Mouse (Mus musculus) cerebellum, adult 9-10 months (tissue): ENCODE measurements around the gene Dok3.

Experiments
- DNase-seq: peaks from one replicate; pipeline ENCODE4 v3.0.0; 2022

Gene Dok3

DNA sequence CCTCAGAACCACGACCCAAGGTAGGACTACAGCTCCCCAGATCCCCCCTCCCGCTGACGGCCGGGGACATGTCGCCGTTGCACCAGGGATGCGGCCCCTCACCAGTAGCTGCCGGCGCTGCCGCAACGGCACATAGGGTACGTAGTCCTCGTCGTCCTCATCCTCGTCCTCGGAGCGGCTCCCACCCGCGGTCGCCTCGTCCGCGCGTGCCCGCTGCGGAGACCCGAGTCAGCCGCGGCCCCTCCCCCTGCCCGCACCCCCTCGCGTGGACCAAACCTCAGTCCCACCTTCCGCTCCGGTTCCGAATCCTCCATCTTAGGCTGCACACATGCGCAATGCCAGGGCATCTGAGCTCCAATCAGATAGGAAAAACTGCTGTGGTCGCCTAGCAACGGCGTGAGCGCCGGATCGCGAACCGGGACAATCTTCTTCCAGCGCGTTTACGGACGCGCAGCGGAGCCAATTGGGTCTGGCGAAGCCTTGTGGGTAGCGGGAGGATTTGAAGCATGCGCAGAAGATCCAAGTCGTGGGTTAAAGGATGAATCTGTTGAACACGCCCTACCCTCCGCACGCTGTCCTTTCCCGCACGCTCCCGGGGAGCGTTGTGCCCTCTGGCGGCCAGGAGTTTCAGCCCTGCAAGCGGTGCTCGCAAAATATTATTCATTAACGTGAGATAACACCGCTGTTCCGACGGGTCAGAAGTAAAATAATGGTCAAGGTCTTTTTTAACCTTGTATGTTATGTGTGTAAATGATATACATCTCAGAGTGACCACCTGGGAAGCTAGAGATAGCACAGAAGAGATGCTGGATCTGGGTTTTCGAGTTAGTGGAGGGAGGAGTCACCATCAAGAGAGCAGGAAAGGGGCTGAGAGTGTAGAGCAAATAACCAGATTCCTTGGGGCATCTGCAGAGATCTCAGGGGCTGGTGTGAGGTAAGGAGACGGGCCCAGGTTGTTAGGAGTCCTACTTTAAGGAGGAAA lies 7.4 kb upstream of the Dok3 start, which contains the start of gene Ddx41:
Gene Ddx41 (minus strand): TSS at position 465 of the 982 bp plus-strand sequence.
- DNase-seq = peak; percentile 100

DNA sequence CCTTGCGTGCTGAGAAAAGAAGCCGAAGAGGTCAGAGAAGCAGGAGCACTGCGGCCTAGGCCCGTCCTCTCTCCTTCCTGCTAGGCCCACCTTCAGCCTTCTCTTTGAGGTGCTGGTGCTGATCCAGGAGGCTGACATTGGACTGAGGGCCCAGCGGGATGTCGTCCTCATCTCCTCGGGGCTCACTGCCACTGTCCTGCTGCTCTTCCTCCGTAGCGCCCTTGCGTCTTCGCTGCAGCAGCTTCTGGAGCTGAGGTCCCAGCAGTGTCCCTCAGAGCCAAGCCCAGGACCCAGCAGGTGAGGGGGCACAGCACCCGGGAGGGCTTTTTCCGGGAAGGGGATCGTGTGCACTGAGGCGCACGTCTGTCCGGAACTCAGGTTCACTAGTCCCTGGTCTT lies 6.7 kb upstream of the Dok3 start:
- peak; percentile 57 for DNase-seq

DNA sequence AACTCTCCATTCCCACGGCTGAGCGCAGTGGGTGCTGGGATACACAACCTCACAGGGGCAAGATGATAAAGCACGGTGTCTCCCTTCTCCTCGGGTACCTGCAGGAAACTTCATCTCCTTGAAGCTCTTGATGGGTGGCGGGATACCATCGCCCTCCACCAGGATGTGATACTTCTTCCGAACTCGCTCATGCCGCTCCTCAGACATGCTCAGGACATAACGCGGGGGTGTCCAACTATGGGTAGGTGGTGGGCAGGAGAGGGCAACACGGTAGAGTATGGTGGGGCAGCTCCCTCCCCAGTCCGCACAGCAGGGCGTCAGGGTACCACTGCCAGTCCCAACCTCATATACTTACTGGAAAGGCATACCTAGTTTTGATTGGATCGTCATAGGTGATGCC lies 6.1 kb upstream of the Dok3 start:
- DNase-seq = peak; percentile 61

DNA sequence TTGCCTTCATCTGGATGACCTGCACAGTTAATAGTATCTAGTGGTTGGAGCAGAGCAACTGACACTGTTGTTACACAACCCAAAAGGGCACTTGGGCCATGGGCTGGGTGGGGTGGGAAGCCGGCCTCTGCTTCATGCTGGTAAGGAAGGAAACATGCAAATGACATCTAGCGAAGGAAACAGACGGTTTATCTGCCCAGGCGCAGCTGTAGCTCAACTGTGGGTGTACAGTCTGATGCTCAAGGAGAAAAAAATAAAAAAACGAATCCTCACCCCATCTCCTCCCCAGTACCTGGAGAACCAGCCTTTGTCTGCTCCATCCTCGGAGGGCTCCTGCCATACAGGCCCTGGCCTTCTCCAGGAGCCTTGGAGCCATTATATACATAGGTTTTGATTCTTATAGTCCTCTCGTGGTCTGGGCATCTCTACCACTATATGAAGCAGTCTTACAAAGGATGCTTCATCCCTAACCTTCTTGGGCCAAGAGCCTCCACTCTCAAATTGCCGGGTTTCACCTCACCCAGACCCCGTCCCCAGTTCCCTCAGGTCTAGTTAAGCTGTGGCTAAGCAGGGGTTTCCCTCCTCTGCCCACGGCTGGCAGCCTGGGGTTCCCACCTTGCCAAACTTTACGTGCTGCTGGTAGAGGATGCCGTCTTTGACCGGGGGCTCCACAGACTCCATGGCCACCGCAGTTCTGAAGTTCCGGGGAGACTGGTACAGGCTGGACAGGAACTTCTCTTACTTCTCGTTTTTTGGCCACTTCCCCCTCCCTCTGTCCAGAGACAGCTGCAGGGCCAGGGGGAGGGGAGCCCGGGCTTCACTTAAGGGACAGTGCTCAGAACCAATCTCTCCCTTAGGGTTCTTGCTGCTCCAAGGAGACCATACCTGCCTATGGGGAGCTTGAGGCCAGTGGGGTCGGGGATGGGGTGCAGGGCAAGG lies 993 bp downstream of the Dok3 start:
- DNase-seq = no peak

DNA sequence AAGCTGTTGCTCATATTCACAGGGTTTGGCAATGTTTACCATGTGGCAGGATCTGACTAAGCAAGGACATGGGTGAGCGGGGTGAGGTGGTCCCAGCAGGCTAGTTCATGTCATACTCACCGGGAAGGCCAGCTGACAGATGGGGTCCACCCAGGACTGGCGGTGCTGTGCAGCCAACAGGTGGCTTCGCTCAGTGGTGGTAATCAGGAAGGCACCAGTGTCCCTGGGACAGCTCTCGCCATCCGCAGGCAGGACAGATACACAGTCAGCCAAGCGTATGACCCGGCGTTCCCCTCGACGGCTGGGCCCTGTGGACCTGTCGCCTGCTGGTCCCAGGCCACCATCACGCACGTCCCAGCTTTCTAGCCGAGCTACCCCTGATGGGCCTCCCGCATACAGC lies 1.9 kb downstream of the Dok3 start:
- no peak for DNase-seq

DNA sequence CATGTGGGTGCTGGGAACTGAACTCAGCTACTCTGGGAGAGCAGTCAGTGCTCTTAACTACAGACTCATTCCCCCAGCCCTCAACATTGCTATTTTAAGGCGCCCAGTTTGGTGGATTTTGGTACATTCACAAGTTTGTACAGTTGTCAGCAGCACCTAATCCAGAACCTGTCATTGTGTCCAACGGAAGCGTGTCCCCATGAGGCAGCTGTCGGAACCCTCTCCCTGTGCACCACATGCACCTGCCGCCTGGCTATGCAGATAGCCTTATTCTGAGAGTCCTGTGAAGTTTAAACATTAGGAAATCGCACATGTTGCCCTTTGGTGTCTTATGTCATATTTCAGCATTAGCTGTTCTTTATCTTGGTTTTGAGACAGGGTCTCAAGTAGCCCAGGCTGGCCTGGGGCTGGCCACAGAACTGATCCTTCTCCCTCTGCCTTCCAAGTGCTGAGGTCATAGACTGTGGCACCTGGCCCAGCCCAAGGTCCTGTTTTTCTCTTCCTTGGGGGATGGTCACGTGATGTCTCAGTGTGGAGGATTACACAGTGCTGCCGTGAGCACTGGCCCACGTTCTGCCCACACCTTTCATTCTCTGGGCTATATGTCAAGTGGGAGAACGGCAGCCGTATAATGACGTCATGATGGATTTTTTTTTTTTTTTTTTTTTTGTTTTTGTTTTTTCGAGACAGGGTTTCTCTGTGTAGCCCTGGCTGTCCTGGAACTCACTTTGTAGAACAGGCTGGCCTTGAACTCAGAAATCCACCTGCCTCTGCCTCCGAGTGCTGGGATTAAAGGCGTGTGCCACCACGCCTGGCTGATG lies 3.2 kb downstream of the Dok3 start:
- DNase-seq = no peak

DNA sequence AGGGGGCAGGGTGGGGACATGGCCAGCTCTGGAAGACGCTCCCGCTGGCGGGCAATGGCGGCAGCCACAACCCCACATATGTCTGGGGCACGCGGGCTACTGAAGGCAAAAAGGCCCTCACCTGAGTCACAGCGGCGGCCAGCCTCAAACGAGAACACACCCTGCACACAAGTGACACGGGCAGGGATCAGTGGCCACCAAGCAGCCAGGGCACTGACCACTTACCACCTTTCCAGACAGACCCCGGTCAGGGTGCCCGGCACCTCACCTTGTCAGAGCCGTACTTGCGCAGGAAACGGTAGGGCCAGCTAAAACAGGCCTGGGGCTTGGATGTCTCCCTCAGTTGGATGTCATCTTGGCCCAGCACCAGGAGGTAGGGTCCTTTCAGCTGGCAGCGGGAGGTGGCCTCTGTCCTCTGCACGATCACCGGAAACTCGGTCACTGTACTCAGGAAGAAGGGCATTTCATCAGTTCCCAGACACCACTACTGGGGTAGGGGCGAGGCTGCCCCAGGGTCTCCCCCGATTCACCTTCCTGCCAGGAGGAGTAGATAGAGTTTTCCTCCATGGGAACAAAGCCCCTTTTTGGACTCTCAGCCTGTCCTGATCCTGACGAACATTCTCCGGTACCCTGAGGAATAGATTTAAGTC lies 5.0 kb downstream of the Dok3 start:
- no peak for DNase-seq

DNA sequence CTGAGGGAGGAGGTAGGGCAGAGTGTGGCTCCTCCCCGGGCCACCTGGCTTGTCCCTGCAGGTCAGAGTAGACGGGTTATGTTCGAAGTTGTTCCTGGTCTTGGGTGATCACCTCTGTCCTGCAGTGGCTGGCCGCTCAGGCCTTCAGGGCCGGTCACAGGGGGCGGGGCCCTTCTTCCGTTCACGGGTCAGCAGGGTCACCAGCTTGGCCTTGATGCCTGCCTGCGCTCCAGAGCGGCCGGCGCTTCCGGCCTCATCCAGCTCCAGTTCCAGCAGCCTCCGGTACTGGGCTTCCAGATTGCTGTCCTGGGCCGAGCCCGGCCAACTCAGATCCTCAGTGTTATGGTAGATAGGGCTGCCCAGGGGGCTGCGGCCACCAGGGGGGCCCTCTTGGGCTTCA lies 5.8 kb downstream of the Dok3 start:
- DNase-seq = no peak

DNA sequence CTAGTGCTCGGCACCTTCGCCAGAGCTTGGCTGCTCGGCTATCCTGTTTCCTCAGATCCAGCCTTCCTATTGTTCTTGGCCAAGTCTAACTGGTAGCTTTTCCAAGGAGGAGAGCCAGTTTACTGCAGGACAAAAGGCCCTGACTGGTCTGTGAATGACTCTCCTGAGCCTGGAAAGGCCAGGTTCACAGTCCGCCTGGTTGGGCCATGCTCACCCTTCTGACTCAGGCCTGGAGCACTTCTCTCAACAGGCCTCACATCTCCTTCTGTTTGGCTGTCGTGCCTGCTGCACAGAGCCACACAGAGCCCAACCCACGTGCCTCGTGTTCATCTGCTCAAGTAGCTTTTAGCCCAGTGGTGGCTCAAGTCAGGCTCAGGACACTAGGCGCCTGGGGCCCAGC lies 6.4 kb downstream of the Dok3 start:
- no peak for DNase-seq

DNA sequence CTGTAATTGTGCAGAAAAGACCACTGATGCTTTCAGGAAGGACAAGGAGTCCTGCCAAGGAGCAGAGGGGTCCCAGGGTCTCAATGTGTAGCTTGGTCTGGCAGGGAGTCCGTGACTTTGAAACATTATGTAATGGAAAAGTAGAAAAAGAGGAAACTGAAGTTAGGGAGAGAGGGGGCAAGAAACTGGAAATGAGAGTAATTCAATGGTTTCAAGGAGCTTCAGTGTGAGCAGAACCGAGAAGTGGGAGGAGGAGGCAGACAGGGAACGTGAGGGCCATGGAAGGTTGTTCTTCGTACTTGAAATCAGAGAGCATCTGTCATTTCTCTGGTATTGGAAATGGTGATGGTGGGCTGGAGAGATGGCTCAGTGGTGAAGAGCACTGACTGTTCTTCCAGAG lies 9.5 kb downstream of the Dok3 start:
- DNase-seq = no peak

DNA sequence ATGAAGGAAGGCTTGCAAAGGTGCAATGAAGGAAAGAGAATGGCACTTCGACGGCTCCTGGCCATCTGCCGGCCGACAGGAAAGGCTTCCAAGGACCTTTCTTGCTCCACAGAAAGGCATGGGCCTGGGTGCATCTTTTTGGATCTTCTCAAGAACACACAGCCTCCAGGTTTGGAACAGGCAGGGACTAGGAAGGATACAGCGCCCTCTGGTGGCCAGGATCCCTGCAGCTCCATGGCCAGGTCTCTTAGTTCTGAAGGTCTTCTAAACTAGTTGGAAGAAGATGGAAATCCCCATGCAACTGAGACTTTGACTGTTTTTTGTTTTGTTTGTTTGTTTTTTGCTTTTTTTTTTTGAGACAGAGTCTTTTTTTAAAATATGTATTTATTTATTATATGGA lies 12.1 kb downstream of the Dok3 start:
- peak; percentile 90 for DNase-seq

DNA sequence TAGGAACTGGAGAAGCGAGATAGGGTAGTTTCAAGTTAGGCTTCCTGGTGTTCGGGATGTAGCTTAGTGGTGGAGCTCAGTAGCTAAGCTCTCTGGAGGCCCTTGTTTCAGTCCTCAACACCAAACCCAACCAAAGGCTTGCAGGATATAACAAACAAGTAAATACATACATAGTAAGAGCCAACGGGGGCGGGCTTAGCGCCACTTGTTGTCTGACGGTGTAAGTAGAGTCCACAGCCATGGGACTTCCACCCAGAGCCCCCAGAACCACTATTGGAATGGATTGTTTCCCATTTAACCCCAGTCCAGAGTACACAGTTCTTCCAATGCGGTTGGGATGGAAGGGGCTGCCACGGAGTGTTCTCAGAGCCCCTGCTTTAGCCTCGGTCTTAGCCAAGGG lies 15.3 kb downstream of the Dok3 start:
- no peak for DNase-seq

DNA sequence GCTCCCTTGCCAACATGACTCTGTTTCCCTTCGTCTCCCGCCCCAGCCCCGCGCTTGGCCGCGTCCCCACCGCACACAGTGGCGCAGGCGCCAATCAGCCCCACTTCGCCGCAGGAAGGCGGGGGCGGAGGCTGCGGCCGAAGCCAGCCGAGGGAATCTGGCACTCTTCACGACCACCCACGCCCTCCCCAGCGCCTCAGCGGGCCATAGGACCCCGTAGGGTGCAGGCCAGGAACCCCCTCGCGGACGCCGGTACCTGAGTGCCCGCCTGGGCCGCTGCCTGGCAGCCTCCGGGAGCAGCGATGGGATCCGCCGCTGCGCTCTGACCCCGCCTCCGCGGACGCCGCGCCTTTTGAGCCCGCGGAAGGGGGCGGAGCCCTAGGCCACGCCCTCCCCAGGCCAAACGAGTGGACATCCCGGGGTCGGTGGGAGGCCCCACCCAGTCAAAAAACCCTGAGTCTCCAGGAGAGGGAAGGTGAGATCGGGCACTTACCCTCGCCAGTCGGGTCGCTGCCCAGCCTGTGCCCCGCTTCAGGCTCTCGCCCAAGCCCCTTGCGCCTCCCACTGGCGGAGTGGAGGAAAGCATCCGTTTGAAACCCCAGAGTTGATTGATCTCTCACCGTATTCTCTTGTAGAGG lies 15.9 kb downstream of the Dok3 start, which contains the start of gene Pdlim7:
Gene Pdlim7 (minus strand): TSS at position 566 of the 638 bp plus-strand sequence.
- peak; percentile 90 for DNase-seq

DNA sequence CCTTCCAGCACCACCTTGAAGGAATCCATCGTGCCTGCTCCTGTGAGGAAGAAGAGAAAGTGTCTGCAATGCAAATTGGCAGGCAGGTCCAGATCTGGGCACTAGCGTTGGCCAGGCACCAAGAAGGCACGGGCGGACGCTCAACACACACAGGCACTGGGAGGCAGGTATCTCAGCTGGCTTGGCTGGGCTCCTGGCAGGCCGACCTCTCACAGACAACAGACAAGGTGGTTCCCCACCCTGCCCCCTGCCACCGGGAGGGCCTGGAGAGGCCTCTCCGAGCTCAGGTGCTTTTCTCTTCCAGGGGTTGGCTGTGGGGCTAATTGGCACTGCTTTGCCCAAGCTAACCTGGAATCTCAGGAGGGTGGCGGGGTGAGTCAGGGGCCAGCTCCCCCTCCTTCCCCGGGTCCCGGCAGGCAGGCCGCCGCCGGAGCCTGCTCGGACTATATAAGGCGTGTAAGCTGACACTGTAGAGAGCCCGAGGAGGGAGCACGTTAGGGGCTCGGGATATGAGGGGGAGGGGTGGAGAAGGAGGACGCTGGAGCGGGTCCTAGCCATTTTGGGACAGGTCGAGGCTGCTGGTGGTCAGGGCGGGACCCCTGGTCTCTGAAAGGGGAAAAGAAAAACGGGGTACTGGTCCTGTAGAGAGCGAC lies 16.6 kb downstream of the Dok3 start:
- peak; percentile 67 for DNase-seq

DNA sequence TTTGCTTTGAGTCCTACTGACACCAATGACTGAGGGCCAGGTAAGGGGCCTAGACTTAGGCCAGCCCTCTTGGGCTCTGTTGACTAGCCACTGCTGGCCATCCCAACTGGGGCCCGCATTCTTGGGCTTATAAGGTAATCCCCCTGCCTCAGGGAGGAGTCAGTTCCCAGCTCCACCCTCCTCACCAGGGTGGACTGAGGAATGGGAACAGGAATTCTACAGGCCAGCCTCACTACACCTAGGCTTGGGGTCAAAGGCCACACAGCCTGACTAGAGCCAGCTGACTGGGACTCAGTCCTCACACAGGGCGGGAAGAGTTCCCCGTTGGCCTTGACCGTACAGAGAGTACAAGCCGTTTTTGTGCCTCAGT lies 17.6 kb downstream of the Dok3 start:
- no peak for DNase-seq

DNA sequence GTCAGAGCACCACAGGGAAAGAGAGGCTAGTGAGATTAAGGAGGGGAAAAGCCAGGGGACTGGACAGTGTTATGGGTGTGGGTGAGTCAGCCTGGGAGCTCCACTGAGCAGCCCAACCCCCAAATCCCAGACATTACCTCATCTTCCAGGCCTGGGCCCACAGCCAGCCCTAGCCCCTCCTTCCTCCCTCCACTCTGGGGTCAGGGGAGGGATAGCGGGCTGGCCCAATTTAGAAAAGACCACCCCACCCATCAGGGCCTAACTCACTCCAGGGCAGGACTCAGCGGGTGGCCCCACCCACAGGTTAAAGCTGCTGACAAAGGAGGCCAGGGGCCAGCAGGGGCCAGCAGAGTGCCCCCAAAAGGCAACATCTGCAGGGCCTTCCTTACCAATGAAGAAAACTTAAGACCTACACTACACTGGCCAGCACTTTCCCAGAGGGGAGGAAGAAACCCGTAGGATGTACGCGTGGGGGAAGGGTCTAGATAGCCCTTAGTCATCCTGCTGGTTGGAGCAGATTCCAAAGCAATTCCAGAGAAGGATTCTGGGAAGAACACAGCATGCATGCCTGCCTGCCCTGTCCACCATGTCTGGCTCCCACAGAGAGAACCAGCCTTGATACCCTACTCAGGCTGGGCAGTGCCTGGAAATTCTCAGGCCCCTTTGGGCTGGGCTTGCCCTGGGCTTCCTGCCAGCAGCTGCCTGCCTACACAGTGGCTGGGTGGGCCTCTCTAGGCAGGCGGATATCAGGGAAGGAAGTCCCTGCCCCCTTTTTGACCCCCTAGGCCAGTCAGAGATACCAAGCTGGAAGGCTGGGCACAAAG lies 18.2 kb downstream of the Dok3 start:
- no peak for DNase-seq

DNA sequence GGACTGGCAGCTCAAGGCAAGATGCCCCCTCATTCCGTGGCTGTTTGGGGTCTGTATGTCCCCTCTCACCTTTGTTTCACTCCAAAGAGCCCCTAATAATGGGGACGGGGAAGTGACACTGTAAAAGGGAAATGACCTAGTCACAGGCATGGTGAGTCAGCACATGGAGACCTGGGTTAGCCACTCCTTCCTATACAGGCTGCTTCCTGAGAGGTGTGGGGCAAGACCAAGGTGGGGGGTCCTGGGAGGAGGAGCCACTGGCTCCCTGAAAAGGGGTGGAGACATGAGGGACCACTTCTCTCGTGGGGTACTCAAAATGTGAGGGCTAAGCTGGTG lies 18.8 kb downstream of the Dok3 start:
- no peak for DNase-seq

DNA sequence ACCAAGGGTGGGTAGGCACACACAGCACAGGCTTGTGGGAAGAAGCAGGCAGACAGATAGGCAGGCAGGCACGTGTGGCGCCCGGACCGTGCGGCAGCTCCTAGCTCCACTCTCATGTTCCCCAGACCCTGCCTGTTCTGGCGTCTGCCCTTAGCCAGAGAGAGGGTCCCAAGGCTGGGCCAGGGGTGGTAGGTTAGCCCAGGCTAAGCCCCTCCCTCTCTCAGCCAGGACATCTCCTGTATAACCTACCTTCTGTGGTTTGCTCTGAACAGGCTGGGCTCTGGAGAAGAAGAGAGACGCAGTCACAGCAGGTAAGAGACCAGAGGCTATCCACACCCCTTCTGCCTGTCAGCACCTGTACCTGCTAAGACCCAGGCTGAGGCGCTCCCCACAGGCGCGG lies 20.6 kb downstream of the Dok3 start:
- no peak for DNase-seq

DNA sequence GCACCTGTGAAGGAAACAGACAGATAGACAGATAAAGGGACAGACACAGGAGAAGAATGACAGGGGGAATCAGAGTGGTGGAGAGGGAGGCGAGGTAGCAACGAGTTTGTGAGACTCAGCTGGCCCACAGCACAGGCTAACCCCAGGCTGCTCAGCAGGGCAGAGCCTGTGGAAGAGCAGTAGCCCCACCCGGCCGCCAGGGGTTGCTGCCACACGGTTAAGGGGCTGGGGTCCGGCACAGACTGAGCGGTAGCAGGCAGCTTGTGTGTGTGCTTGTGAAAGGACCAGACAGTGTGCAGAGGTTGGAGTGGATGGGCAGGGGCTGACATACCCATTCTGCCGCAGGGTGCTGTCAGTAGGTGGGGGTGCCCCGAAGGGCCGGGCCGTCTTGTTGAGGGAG lies 21.2 kb downstream of the Dok3 start:
- DNase-seq = no peak

DNA sequence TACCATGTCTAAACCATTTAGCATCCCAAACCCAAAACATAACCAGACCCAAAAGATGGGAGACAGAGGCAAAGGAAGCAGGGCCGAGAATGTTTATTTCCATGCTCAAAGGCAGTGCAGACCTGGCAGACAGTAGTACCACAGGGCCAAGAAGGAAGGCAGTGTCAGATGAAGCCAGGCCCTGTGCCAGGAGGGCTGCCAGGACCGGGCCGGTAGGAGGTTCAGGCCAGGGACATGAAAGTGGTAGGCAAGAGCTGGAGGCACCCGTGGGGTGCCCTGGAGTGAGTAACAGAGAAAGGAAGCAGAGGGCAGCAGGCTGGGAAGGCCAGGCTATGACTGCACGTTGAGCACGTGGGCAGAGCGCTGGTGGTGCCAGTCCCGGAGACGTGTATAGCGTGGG lies 22.4 kb downstream of the Dok3 start:
- no peak for DNase-seq
